Mouse (Mus musculus) gastrocnemius, postnatal 10 days (tissue): ENCODE measurements around the gene Ewsr1. TPM values are rescaled to one million over a fixed set of nuclear protein-coding genes. Genes with fewer than 3 reads are reported as not detected.

Experiments
- DNase-seq: peaks from one replicate; pipeline ENCODE4 v3.0.0; 2021; ENCODE audit warnings: mixed read lengths
- long read RNA-seq, 2 experiments: library from polyadenylated mRNA; stranded (forward); transcript quantifications; one replicate each; pipeline ENCODE4 v2.0.0; 2021
- total RNA-seq, 2 experiments: library from RNA; stranded (reverse); gene quantifications; 2 replicates each; pipeline ENCODE4 v1.2.3; 2021

Ewsr1 gene
- total RNA-seq = 100 to 1,000 TPM; 141 to 189 TPM
- long read RNA-seq, experiment 1, transcript Ewsr1-203 (17 exons, 2,588 nt) = major isoform, 124 of 253 reads
- long read RNA-seq, experiment 1, partial matches to known transcripts = 23 of 253 reads
- long read RNA-seq, experiment 1, other reads (novel, unspliced or antisense) = 101 of 253 reads
- long read RNA-seq, experiment 2, transcript Ewsr1-203 (17 exons, 2,588 nt) = major isoform, 104 of 199 reads
- long read RNA-seq, experiment 2, partial matches to known transcripts = 21 of 199 reads
- long read RNA-seq, experiment 2, other reads (novel, unspliced or antisense) = 73 of 199 reads

- peak; percentile 99 for DNase-seq
These were observed at the start of gene Ewsr1, which contains the start of gene Rhbdd3 for GRCm38 (mm10) chr11:5098736-5099542. Ewsr1 (minus strand) TSS chr11:5099266. Rhbdd3 (plus strand) TSS chr11:5098926.

GRCm38 (mm10) chr11:5145600-5145999 lies 46.5 kb upstream of the Ewsr1 start:
- no peak for DNase-seq

GRCm38 (mm10) chr11:5141965-5142364 lies 42.9 kb upstream of the Ewsr1 start:
- DNase-seq = no peak

GRCm38 (mm10) chr11:5141252-5141651 lies 42.2 kb upstream of the Ewsr1 start:
- DNase-seq = no peak

- DNase-seq = peak; percentile 82
These were observed 41.6 kb upstream of the Ewsr1 start for GRCm38 (mm10) chr11:5140619-5141018.

- no peak for DNase-seq
These were observed 40.3 kb upstream of the Ewsr1 start for GRCm38 (mm10) chr11:5139372-5139771.

GRCm38 (mm10) chr11:5138642-5139041 lies 39.6 kb upstream of the Ewsr1 start:
- no peak for DNase-seq

- DNase-seq = no peak
These were observed 36.8 kb upstream of the Ewsr1 start for GRCm38 (mm10) chr11:5135914-5136313.

GRCm38 (mm10) chr11:5132751-5133150 lies 33.7 kb upstream of the Ewsr1 start:
- DNase-seq = no peak

GRCm38 (mm10) chr11:5130111-5130665 lies 31.1 kb upstream of the Ewsr1 start:
- DNase-seq = no peak

- no peak for DNase-seq
These were observed 30.0 kb upstream of the Ewsr1 start for GRCm38 (mm10) chr11:5129035-5129480.

GRCm38 (mm10) chr11:5125713-5126112 lies 26.6 kb upstream of the Ewsr1 start:
- DNase-seq = no peak

- DNase-seq = peak; percentile 90
These were observed 16.0 kb upstream of the Ewsr1 start for GRCm38 (mm10) chr11:5114931-5115581.

- no peak for DNase-seq
These were observed 14.6 kb upstream of the Ewsr1 start for GRCm38 (mm10) chr11:5113645-5114044.

- DNase-seq = no peak
These were observed 10.4 kb upstream of the Ewsr1 start for GRCm38 (mm10) chr11:5109441-5109840.

GRCm38 (mm10) chr11:5103986-5104509 lies 5.0 kb upstream of the Ewsr1 start:
- DNase-seq = no peak

GRCm38 (mm10) chr11:5102384-5102783 lies 3.3 kb upstream of the Ewsr1 start:
- DNase-seq = no peak

GRCm38 (mm10) chr11:5101641-5102040 lies 2.6 kb upstream of the Ewsr1 start:
- DNase-seq = no peak

- DNase-seq = no peak
These were observed 1.7 kb upstream of the Ewsr1 start for GRCm38 (mm10) chr11:5100801-5101200.

GRCm38 (mm10) chr11:5100283-5100682 lies 1.2 kb upstream of the Ewsr1 start:
- no peak for DNase-seq

GRCm38 (mm10) chr11:5099576-5100183 lies 614 bp upstream of the Ewsr1 start:
- peak; percentile 76 for DNase-seq
